8 mouse cellular contexts compared by ENCODE assay signal in the genomic region with DNA sequence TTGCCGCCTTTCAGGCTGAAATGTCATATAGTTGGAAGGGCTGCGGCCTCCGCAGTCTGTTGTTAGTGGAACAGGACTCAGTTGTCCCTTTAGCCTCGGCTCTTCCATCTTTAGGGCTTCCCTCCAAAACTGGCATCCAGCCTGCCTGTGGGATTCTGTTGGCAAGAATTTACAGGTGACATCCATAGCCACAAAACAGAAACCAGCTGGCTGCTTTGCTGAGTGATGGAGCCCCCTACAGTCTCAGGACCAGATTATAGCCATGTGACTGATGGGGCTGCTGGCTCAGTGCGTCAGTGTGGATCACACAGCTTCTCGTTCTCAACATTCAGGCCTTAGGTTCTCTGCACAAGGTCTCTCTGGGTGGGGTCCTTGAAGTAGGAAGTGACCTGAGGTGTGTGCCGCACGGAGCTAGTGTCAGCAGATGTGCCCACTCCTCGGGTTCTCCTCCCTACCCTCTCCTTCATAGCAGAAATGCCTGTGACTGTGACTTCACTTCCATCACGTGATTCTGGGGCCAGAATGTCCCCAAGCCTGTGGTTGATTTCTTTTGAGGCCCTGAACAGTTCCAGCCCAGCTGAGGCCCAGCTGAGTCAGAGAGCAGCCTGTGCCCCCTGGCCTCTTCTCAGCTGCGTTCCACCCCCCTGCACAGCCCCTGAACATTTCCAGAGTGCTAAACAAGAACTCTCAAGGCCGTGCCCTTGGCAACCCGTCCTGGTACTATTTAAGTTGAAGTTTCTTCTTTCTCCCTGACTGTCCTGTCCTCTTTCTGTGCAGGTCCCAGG. TPM values are rescaled to one million over a fixed set of nuclear protein-coding genes. Genes with fewer than 3 reads are reported as not detected.
DNase-seq lines count a peak whose midpoint lies in the region; ATAC-seq and TF ChIP-seq lines count a peak whose summit lies in the region.
"Had no signal": no experiment of that assay in that cellular context is flagged by ENCODE, and none has a peak within 500 bp of the region (broad histone marks: within the 10 kb centered on the region; RNA-seq: fewer than 3 reads in every experiment).

No protein-coding gene starts in this region.

- H3K9me3 ChIP-seq in kidney, postnatal 0 days (replicated peaks; ENCODE audit: low read length): no peaks in the 10 kb centered on the region
- no peaks in the 10 kb centered on the region for H3K9me3 ChIP-seq in hindbrain, embryonic 16.5 days (ENCODE audit: control insufficient read depth, low read length)

- DNase-seq in kidney, postnatal 0 days (ENCODE audit: low spot score): peak; percentile 16
- no peak for DNase-seq in kidney, adult 18-20 months
- DNase-seq in NIH3T3 (ENCODE audit: low read depth): peak; percentile 29
- peak; percentile 47 for DNase-seq in cerebellum, adult 11 months
- DNase-seq in right cerebral cortex, postnatal 25 days: no peak
- no peak for DNase-seq in kidney, postnatal 10 days
- DNase-seq: right cerebral cortex, postnatal 4 days had no signal

- no peaks in the 10 kb centered on the region for H3K4me1 ChIP-seq in kidney, postnatal 0 days (replicated peaks; ENCODE audit: insufficient read depth, low read length)
- H3K4me1 ChIP-seq in hindbrain, embryonic 16.5 days (ENCODE audit: control insufficient read depth, insufficient read depth, low read depth, low read length): no peaks in the 10 kb centered on the region; the same call in 1 of the 2 replicates

- H3K4me3 ChIP-seq in kidney, postnatal 0 days (replicated peaks; ENCODE audit: low read depth, low read length): no peak overlapping the region
- no peak overlapping the region for H3K4me3 ChIP-seq in hindbrain, embryonic 16.5 days (ENCODE audit: low read length)

- TF ChIP-seq CTCF in kidney, postnatal 0 days (IDR thresholded peaks at IDR 0.05; ENCODE audit: low read depth): no peak

- no peak overlapping the region for H3K4me2 ChIP-seq in kidney, postnatal 0 days (ENCODE audit: low read length)
- no peak overlapping the region for H3K4me2 ChIP-seq in hindbrain, embryonic 16.5 days (ENCODE audit: low read length)

- no peak overlapping the region for H3K27ac ChIP-seq in kidney, postnatal 0 days
- H3K27ac ChIP-seq in hindbrain, embryonic 16.5 days (ENCODE audit: low read depth, low read length): no peak overlapping the region

- ATAC-seq in kidney, postnatal 0 days (replicated peaks; ENCODE audit: low FRiP score, low read depth): peak; percentile 29; the same call in 1 of the 2 replicates
- ATAC-seq in hindbrain, embryonic 16.5 days: peak; percentile 47

- H3K27me3 ChIP-seq in kidney, postnatal 0 days (ENCODE audit: insufficient read depth, low read length): no peaks in the 10 kb centered on the region
- no peaks in the 10 kb centered on the region for H3K27me3 ChIP-seq in hindbrain, embryonic 16.5 days (replicated peaks; ENCODE audit: control insufficient read depth, insufficient read depth, low read length)

- no peak overlapping the region for H3K9ac ChIP-seq in kidney, postnatal 0 days (ENCODE audit: low read depth, low read length)
- no peak overlapping the region for H3K9ac ChIP-seq in hindbrain, embryonic 16.5 days (ENCODE audit: low read depth, low read length)

- H3K36me3 ChIP-seq in kidney, postnatal 0 days (ENCODE audit: insufficient read depth, low read length): no peaks in the 10 kb centered on the region
- H3K36me3 ChIP-seq in hindbrain, embryonic 16.5 days (ENCODE audit: control insufficient read depth, insufficient read depth, low read length): no peaks in the 10 kb centered on the region

- 64% methylated on average over 13 of the region's 13 CpGs for WGBS in kidney, postnatal 0 days
- WGBS in hindbrain, embryonic 16.5 days: 58% methylated on average over 13 of the region's 13 CpGs

RNA-seq across cellular contexts. Expression of gene Rdx, which starts 55.3 kb away (rescaled TPM):
- polyA plus RNA-seq in kidney, postnatal 0 days (2015; fragmentation: Nextera tagmentation; extraction: Ambion mirVana): 137 and 143 TPM in 2 replicates
- polyA plus RNA-seq in hindbrain, embryonic 16.5 days (2015; fragmentation: Nextera tagmentation; extraction: Ambion mirVana): 70.7 and 71.5 TPM in 2 replicates

Comparison
In these comparisons a context has a peak if more than half of its experiments do, and no peak if none do; other contexts are left out.
1. DNase-seq: peak in kidney, postnatal 0 days (single experiment), NIH3T3 (single experiment) and cerebellum, adult 11 months (single experiment); none in kidney, adult 18-20 months (single experiment), right cerebral cortex, postnatal 25 days (single experiment) and kidney, postnatal 10 days (single experiment).